Mouse (Mus musculus): Measurements from ENCODE around the gene Etl4. TPM values are rescaled to one million over a fixed set of nuclear protein-coding genes. Genes with fewer than 3 reads are reported as not detected.
A peak's percentile ranks its signal among the peaks of the same experiment; 100 is the strongest.

Etl4 gene
- polyA plus RNA-seq, 1 experiment from 2014 or later, result 33.4 TPM

GRCm38 (mm10) chr2:20407101-20407500 lies 497.5 kb downstream of the Etl4 start:
- 53% methylated on average over 5 of the region's 5 CpGs for WGBS
- no peak for TF ChIP-seq CTCF (IDR thresholded peaks at IDR 0.05; ENCODE audit: low read depth)
- no peaks in the 10 kb centered on the region for H3K27me3 ChIP-seq (ENCODE audit: insufficient read depth, low read length)
- ATAC-seq (ENCODE audit: insufficient read depth), result no peak
- H3K9me3 ChIP-seq (ENCODE audit: low read depth, low read length), result no peaks in the 10 kb centered on the region
- H3K4me3 ChIP-seq (ENCODE audit: low read depth, low read length), result no peak overlapping the region
- no peaks in the 10 kb centered on the region for H3K36me3 ChIP-seq (ENCODE audit: insufficient read depth)
- no peak overlapping the region for H3K9ac ChIP-seq
- H3K27ac ChIP-seq (ENCODE audit: low read depth), result no peak overlapping the region
- DNase-seq, result no peak
- H3K4me2 ChIP-seq, result no peak overlapping the region
- no peaks in the 10 kb centered on the region for H3K4me1 ChIP-seq (ENCODE audit: insufficient read depth)

- no peaks in the 10 kb centered on the region for H3K27me3 ChIP-seq (ENCODE audit: insufficient read depth, low read length)
- DNase-seq (no peak), ATAC-seq (ENCODE audit: insufficient read depth) (no peak)
- H3K4me2 ChIP-seq, result no peak overlapping the region
- no peaks in the 10 kb centered on the region for H3K9me3 ChIP-seq (ENCODE audit: low read depth, low read length)
- H3K27ac ChIP-seq (ENCODE audit: low read depth), result no peak overlapping the region
- no peak overlapping the region for H3K4me3 ChIP-seq (ENCODE audit: low read depth, low read length)
- TF ChIP-seq CTCF (IDR thresholded peaks at IDR 0.05; ENCODE audit: low read depth), result 0 out of 2 replicates have a peak, but pooled peaks have one; percentile 14
- 68% methylated on average over 4 of the region's 4 CpGs for WGBS
- H3K9ac ChIP-seq, result no peak overlapping the region
- H3K4me1 ChIP-seq (ENCODE audit: insufficient read depth), result no peaks in the 10 kb centered on the region
- H3K36me3 ChIP-seq (ENCODE audit: insufficient read depth), result no peaks in the 10 kb centered on the region
Measured at GRCm38 (mm10) chr2:20414856-20415255, 505.3 kb downstream of the Etl4 start.

- no peaks in the 10 kb centered on the region for H3K9me3 ChIP-seq (ENCODE audit: low read depth, low read length)
- H3K27me3 ChIP-seq (ENCODE audit: insufficient read depth, low read length), result no peaks in the 10 kb centered on the region
- no peak overlapping the region for H3K4me3 ChIP-seq (ENCODE audit: low read depth, low read length)
- no peak for ATAC-seq (ENCODE audit: insufficient read depth)
- H3K36me3 ChIP-seq (ENCODE audit: insufficient read depth), result no peaks in the 10 kb centered on the region
- no peak for TF ChIP-seq CTCF (IDR thresholded peaks at IDR 0.05; ENCODE audit: low read depth)
- peak; percentile 21 for DNase-seq
- H3K4me2 ChIP-seq, result no peak overlapping the region
- no peak overlapping the region for H3K9ac ChIP-seq
- no peaks in the 10 kb centered on the region for H3K4me1 ChIP-seq (ENCODE audit: insufficient read depth)
- WGBS, result 28% methylated on average over 8 of the region's 8 CpGs
- no peak overlapping the region for H3K27ac ChIP-seq (ENCODE audit: low read depth)
Measured at GRCm38 (mm10) chr2:20416934-20417614, 507.5 kb downstream of the Etl4 start.

GRCm38 (mm10) chr2:20417998-20418397 lies 508.4 kb downstream of the Etl4 start:
- TF ChIP-seq CTCF (IDR thresholded peaks at IDR 0.05; ENCODE audit: low read depth), result no peak
- ATAC-seq (ENCODE audit: insufficient read depth), result no peak
- H3K36me3 ChIP-seq (ENCODE audit: insufficient read depth), result no peaks in the 10 kb centered on the region
- WGBS, result 74% methylated on average over 6 of the region's 6 CpGs
- no peaks in the 10 kb centered on the region for H3K27me3 ChIP-seq (ENCODE audit: insufficient read depth, low read length)
- no peak for DNase-seq
- no peak overlapping the region for H3K4me3 ChIP-seq (ENCODE audit: low read depth, low read length)
- H3K27ac ChIP-seq (ENCODE audit: low read depth), result no peak overlapping the region
- H3K9me3 ChIP-seq (ENCODE audit: low read depth, low read length), result no peaks in the 10 kb centered on the region
- H3K4me1 ChIP-seq (ENCODE audit: insufficient read depth), result no peaks in the 10 kb centered on the region
- H3K4me2 ChIP-seq, result no peak overlapping the region
- H3K9ac ChIP-seq, result no peak overlapping the region

GRCm38 (mm10) chr2:20419975-20420374 lies 510.4 kb downstream of the Etl4 start:
- WGBS, result 68% methylated on average over 6 of the region's 6 CpGs
- no peak for ATAC-seq (ENCODE audit: insufficient read depth)
- no peak for DNase-seq
- no peak for TF ChIP-seq CTCF (IDR thresholded peaks at IDR 0.05; ENCODE audit: low read depth)
- Histone ChIP-seq H3K4me2 (no peak overlapping the region), H3K9me3 (ENCODE audit: low read depth, low read length) (no peaks in the 10 kb centered on the region), H3K36me3 (ENCODE audit: insufficient read depth) (no peaks in the 10 kb centered on the region), H3K4me1 (ENCODE audit: insufficient read depth) (no peaks in the 10 kb centered on the region), H3K27me3 (ENCODE audit: insufficient read depth, low read length) (no peaks in the 10 kb centered on the region), H3K9ac (no peak overlapping the region), H3K4me3 (ENCODE audit: low read depth, low read length) (no peak overlapping the region), H3K27ac (ENCODE audit: low read depth) (no peak overlapping the region)

GRCm38 (mm10) chr2:20422275-20422674 lies 512.7 kb downstream of the Etl4 start:
- WGBS, result 68% methylated on average over 4 of the region's 4 CpGs
- ATAC-seq (ENCODE audit: insufficient read depth), result no peak

GRCm38 (mm10) chr2:20433656-20434055 lies 524.1 kb downstream of the Etl4 start:
- Histone ChIP-seq H3K9me3 (ENCODE audit: low read depth, low read length) (no peaks in the 10 kb centered on the region), H3K4me3 (ENCODE audit: low read depth, low read length) (no peak overlapping the region), H3K9ac (no peak overlapping the region), H3K27ac (ENCODE audit: low read depth) (no peak overlapping the region), H3K4me2 (no peak overlapping the region), H3K27me3 (ENCODE audit: insufficient read depth, low read length) (no peaks in the 10 kb centered on the region), H3K36me3 (ENCODE audit: insufficient read depth) (no peaks in the 10 kb centered on the region), H3K4me1 (ENCODE audit: insufficient read depth) (no peaks in the 10 kb centered on the region)
- DNase-seq (no peak), ATAC-seq (ENCODE audit: insufficient read depth) (no peak)
- TF ChIP-seq CTCF (IDR thresholded peaks at IDR 0.05; ENCODE audit: low read depth), result no peak
- 72% methylated on average over 2 of the region's 2 CpGs for WGBS

More at GRCm38 (mm10) chr2:20422275-20422674, 512.7 kb downstream of the Etl4 start:
- H3K27me3 ChIP-seq (ENCODE audit: insufficient read depth, low read length), result no peaks in the 10 kb centered on the region
- H3K27ac ChIP-seq (ENCODE audit: low read depth), result no peak overlapping the region
- H3K36me3 ChIP-seq (ENCODE audit: insufficient read depth), result no peaks in the 10 kb centered on the region
- TF ChIP-seq CTCF (IDR thresholded peaks at IDR 0.05; ENCODE audit: low read depth), result no peak
- DNase-seq, result no peak
- H3K4me3 ChIP-seq (ENCODE audit: low read depth, low read length), result no peak overlapping the region
- H3K4me1 ChIP-seq (ENCODE audit: insufficient read depth), result no peaks in the 10 kb centered on the region
- no peak overlapping the region for H3K4me2 ChIP-seq
- H3K9me3 ChIP-seq (ENCODE audit: low read depth, low read length), result no peaks in the 10 kb centered on the region
- H3K9ac ChIP-seq, result no peak overlapping the region

All from lung, embryonic 14.5 days (tissue).